Mouse (Mus musculus) small intestine, adult 2 months (tissue): Measurements from ENCODE around the gene Lbh. TPM values are rescaled to one million over a fixed set of nuclear protein-coding genes. Genes with fewer than 3 reads are reported as not detected.

Experiments
- H3K27ac ChIP-seq: fragments of 200-500 bp; 2 replicates; pipeline ENCODE4 v1.5.1; 2012; ENCODE audit warnings: low read depth, low read length, control low read depth, inconsistent platforms; ENCODE audit not compliant: insufficient read depth
- H3K27me3 ChIP-seq: fragments of 200-500 bp; 2 replicates; pipeline ENCODE4 v1.6.1; 2012; ENCODE audit warnings: mild to moderate bottlenecking, moderate library complexity, low read length, inconsistent platforms; ENCODE audit not compliant: control insufficient read depth, insufficient read depth
- H3K36me3 ChIP-seq: fragments of 200-500 bp; 2 replicates; pipeline ENCODE4 v1.6.1; 2012; ENCODE audit warnings: mild to moderate bottlenecking, low read length, control low read depth, inconsistent platforms; ENCODE audit not compliant: control insufficient read depth, insufficient read depth
- H3K4me1 ChIP-seq: fragments of 200-500 bp; 2 replicates; pipeline ENCODE4 v1.6.1; 2012; ENCODE audit warnings: low read length, inconsistent platforms, mixed read lengths; ENCODE audit not compliant: control insufficient read depth, insufficient read depth, insufficient read length
- H3K4me3 ChIP-seq: fragments of 200-500 bp; 2 replicates; pipeline ENCODE4 v1.5.1; 2012; ENCODE audit warnings: low read depth, mild to moderate bottlenecking, control low read depth, inconsistent platforms, low read length, moderate library complexity
- CTCF ChIP-seq: fragments of 200-500 bp; IDR thresholded peaks from 2 replicates; pipeline ENCODE4 v1.5.1; 2012; ENCODE audit warnings: low read depth, mild to moderate bottlenecking, control low read depth, inconsistent platforms, low read length, moderate library complexity, mixed read lengths; ENCODE audit not compliant: insufficient replicate concordance, insufficient read length; ENCODE audit errors: extremely low read depth
- POLR2A ChIP-seq: fragments of 200-500 bp; IDR thresholded peaks from 2 replicates; pipeline ENCODE4 v1.6.1; 2012; ENCODE audit warnings: low read depth, mild to moderate bottlenecking, control low read depth, inconsistent platforms, low read length, moderate library complexity
- WGBS: fragments of 180-500 bp; shearing (Covaris S2); methylation state at CpG from one replicate; pipeline ENCODE4 v1.1.7; 2018; 5-methylcytosine and 5-hydroxymethylcytosine counted together
- polyA plus RNA-seq: library from polyadenylated mRNA; depleted of rRNA; stranded (reverse); fragments of >200 nt; gene quantifications from 2 replicates; pipeline ENCODE4 v1.2.3, GENCODE M21; 2012

Lbh gene
- polyA plus RNA-seq, 1 experiment = 49.3 TPM

- 82% methylated on average over 11 of the region's 11 CpGs for WGBS
- no peaks in the 10 kb centered on the region for H3K4me1 ChIP-seq
- TF ChIP-seq CTCF = no peak
- TF ChIP-seq POLR2A = no peak
- H3K27ac ChIP-seq = no peak overlapping the region
- no peak overlapping the region for H3K4me3 ChIP-seq
- H3K27me3 ChIP-seq = no peaks in the 10 kb centered on the region
- H3K36me3 ChIP-seq = no peaks in the 10 kb centered on the region
Observed at GRCm38 (mm10) chr17:72911283-72911682, 6.8 kb upstream of the Lbh start.

- Histone ChIP-seq H3K4me1 (no peaks in the 10 kb centered on the region), H3K27me3 (no peaks in the 10 kb centered on the region), H3K4me3 (no peak overlapping the region), H3K36me3 (no peaks in the 10 kb centered on the region), H3K27ac (no peak overlapping the region)
- 24% methylated on average over 1 of the region's 1 CpGs for WGBS
- TF ChIP-seq POLR2A (no peak), CTCF (no peak)
Observed at GRCm38 (mm10) chr17:72911751-72912150, 6.4 kb upstream of the Lbh start.

- TF ChIP-seq CTCF = no peak
- no peak for TF ChIP-seq POLR2A
- H3K27me3 ChIP-seq = peaks cover 5% of the 10 kb centered on the region; the same call in 1 of the 2 replicates
- no peak overlapping the region for H3K27ac ChIP-seq
- H3K36me3 ChIP-seq = no peaks in the 10 kb centered on the region
- H3K4me3 ChIP-seq = no peak overlapping the region
- 73% methylated on average over 2 of the region's 2 CpGs for WGBS
- H3K4me1 ChIP-seq = peaks cover 3% of the 10 kb centered on the region; the same call in 1 of the 2 replicates
Observed at GRCm38 (mm10) chr17:72914082-72914481, 4.0 kb upstream of the Lbh start.

GRCm38 (mm10) chr17:72917241-72918030 lies 669 bp upstream of the Lbh start:
- Histone ChIP-seq H3K27me3 (peaks cover 5% of the 10 kb centered on the region; the same call in 1 of the 2 replicates), H3K4me1 (peaks cover 5% of the 10 kb centered on the region), H3K27ac (peak overlapping the region; percentile 45), H3K4me3 (peak overlapping the region; percentile 92), H3K36me3 (peaks cover 5% of the 10 kb centered on the region; the same call in 1 of the 2 replicates)
- peak; percentile 41; the same call in 1 of the 2 replicates for TF ChIP-seq CTCF
- TF ChIP-seq POLR2A = no peak
- WGBS = 2% methylated on average over 37 of the region's 37 CpGs

GRCm38 (mm10) chr17:72918571-72919541 lies 751 bp downstream of the Lbh start:
- Histone ChIP-seq H3K4me1 (peaks cover 5% of the 10 kb centered on the region), H3K27me3 (peaks cover 5% of the 10 kb centered on the region; the same call in 1 of the 2 replicates), H3K4me3 (peak overlapping the region; percentile 92), H3K27ac (peak overlapping the region; percentile 91), H3K36me3 (peaks cover 10% of the 10 kb centered on the region; the same call in 1 of the 2 replicates)
- WGBS = 2% methylated on average over 54 of the region's 54 CpGs
- TF ChIP-seq CTCF (no peak), POLR2A (no peak)

- Histone ChIP-seq H3K4me1 (peaks cover 5% of the 10 kb centered on the region), H3K36me3 (peaks cover 10% of the 10 kb centered on the region; the same call in 1 of the 2 replicates), H3K27me3 (peaks cover 5% of the 10 kb centered on the region; the same call in 1 of the 2 replicates), H3K27ac (peak overlapping the region; percentile 91), H3K4me3 (peak overlapping the region; percentile 92)
- WGBS = 21% methylated on average over 3 of the region's 3 CpGs
- no peak for TF ChIP-seq POLR2A
- no peak for TF ChIP-seq CTCF
Observed at GRCm38 (mm10) chr17:72919641-72920040, 1.5 kb downstream of the Lbh start.
